Mouse (Mus musculus) cerebellum, adult 18-20 months (tissue): ENCODE measurements at regions not wholly inside any gene's neighbourhood (a gene's known extent, or its start where the extent isn't known, plus 50 kb on each side); places are given as distances from the start of the nearest gene placed in this dataset.
"Not testable (repeated sequence)": the region's sequence is repeated elsewhere in the genome, so short reads cannot be mapped to it uniquely, and the experiment has no call there.

Source experiments
- DNase-seq, 2 experiments: peaks; one replicate each; pipeline ENCODE4 v3.0.0; 2021

GRCm38 (mm10) chr12:117327086-117327485, 189.2 kb upstream of the Rapgef5 start:
- not testable (repeated sequence) for DNase-seq

- no peak for DNase-seq
These were observed 185.9 kb upstream of the Rapgef5 start for GRCm38 (mm10) chr12:117330418-117330817.

- DNase-seq: no peak
These were observed 179.4 kb upstream of the Rapgef5 start for GRCm38 (mm10) chr12:117336856-117337255.

GRCm38 (mm10) chr12:117342321-117342720, 174.0 kb upstream of the Rapgef5 start:
- no peak for DNase-seq

- DNase-seq: no peak
These were observed 173.2 kb upstream of the Rapgef5 start for GRCm38 (mm10) chr12:117343121-117343520.

GRCm38 (mm10) chr12:117343605-117344004, 172.7 kb upstream of the Rapgef5 start:
- not testable (repeated sequence) for DNase-seq

GRCm38 (mm10) chr12:117344266-117345087, 171.8 kb upstream of the Rapgef5 start:
- no peak for DNase-seq

- DNase-seq: peak in 1 of 2 experiments; percentile 22
These were observed 170.9 kb upstream of the Rapgef5 start for GRCm38 (mm10) chr12:117345088-117345977.

- DNase-seq: no peak
These were observed 170.2 kb upstream of the Rapgef5 start for GRCm38 (mm10) chr12:117346091-117346490.

- no peak for DNase-seq
These were observed 169.1 kb upstream of the Rapgef5 start for GRCm38 (mm10) chr12:117347135-117347534.

GRCm38 (mm10) chr12:117348516-117348915, 167.8 kb upstream of the Rapgef5 start:
- no peak for DNase-seq

- DNase-seq: no peak
These were observed 164.4 kb upstream of the Rapgef5 start for GRCm38 (mm10) chr12:117351900-117352299.

GRCm38 (mm10) chr12:117352511-117352910, 163.8 kb upstream of the Rapgef5 start:
- no peak for DNase-seq

GRCm38 (mm10) chr12:117352938-117353337, 163.3 kb upstream of the Rapgef5 start:
- peak; percentile 33 to 37 for DNase-seq

- DNase-seq: no peak
These were observed 158.5 kb upstream of the Rapgef5 start for GRCm38 (mm10) chr12:117357811-117358210.

- no peak for DNase-seq
These were observed 157.4 kb upstream of the Rapgef5 start for GRCm38 (mm10) chr12:117358891-117359290.

GRCm38 (mm10) chr12:117360215-117360614, 156.1 kb upstream of the Rapgef5 start:
- DNase-seq: no peak

GRCm38 (mm10) chr12:117361826-117362225, 154.5 kb upstream of the Rapgef5 start:
- DNase-seq: no peak

GRCm38 (mm10) chr12:117363457-117363856, 152.8 kb upstream of the Rapgef5 start:
- DNase-seq: not testable (repeated sequence)

- DNase-seq: no peak
These were observed 151.1 kb upstream of the Rapgef5 start for GRCm38 (mm10) chr12:117365181-117365580.

GRCm38 (mm10) chr12:117365876-117366275, 150.4 kb upstream of the Rapgef5 start:
- no peak for DNase-seq

GRCm38 (mm10) chr12:117378297-117378887, 137.9 kb upstream of the Rapgef5 start:
- DNase-seq: no peak
